Mouse (Mus musculus): Measurements from ENCODE around the gene Cdhr4.
A peak's percentile ranks its signal among the peaks of the same experiment; 100 is the strongest.
"Not testable (repeated sequence)": the region's sequence is repeated elsewhere in the genome, so short reads cannot be mapped to it uniquely, and the experiment has no call there.

The Cdhr4 gene

DNA sequence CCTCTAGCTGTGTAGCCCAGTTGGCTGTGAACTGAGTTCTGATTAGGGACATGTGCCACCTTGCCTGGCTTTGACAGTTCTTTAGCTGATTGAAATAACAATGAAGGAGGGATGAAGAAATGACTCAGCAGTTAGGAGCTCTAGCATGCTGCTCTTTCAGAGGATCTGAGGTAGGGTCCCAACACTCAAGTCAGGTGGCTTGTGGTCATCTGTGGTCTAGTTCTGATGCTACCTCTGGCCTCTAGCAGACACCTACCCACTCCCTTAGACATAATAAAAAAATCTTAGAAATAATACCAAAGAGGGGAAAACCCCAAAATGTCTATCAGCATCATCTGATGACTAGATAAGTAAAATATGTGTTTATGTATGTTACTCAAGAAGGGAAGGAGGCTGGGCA, 18.1 kb downstream of the Cdhr4 start:
- no peak for DNase-seq (ENCODE audit: extremely low spot score)

DNA sequence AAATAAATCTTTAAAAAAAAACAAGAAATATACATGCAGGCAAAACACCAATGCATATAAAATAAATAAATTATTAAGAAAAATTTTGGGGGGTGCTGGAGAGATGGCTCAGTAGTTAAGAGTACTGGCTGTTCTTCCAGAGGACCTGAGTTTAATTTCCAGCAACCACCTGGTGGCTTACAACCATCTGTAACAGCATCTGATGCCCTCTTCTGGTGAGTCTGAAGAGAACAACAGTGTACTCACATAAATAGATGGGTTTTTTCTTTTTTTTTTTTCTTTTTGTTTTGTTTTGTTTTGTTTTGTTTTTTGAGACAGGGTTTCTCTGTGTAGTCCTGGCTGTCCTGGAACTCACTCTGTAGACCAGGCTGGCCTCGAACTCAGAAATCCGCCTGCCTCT, 21.3 kb downstream of the Cdhr4 start:
- DNase-seq (ENCODE audit: extremely low spot score) = not testable (repeated sequence)

DNA sequence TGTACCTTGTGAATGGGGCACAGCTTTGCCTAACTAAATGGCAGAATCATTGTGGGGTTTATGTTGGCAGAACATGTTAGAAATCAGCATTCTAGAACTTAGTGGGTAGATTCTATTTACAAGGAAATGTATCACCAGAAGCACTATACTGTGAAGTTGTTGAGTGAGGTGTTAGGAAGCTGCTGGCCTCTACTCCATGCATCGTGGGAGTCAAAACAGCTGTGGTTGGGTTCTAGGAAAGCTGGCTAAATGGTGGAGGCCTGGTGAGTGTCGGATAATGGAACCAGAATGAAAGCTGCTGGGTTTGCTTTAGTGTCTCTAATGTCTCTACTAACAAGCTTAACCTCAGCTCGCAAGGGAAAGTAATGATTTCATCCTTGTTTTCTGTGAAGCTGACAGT, 24.8 kb downstream of the Cdhr4 start:
- no peak for DNase-seq (ENCODE audit: extremely low spot score)

DNA sequence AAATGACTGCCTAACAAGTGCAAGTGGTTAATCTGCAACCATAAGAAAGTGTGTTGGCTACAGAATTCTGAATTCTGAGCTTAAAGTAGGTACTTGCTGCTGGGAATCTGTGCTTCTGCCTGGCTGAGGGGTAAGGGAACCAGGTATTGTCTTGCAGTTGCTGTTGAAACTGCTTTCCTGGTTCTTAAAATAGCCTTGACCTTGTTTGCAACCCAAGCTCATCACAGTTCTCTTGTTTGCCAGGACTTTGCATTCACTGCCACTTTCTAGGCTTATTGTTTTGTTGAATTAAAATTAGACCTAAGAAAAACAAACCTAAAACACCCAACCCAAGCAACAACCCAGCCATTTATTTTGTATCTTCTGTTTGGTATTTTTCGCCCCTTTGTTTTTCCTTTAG, 28.4 kb downstream of the Cdhr4 start:
- no peak for DNase-seq (ENCODE audit: extremely low spot score)

DNA sequence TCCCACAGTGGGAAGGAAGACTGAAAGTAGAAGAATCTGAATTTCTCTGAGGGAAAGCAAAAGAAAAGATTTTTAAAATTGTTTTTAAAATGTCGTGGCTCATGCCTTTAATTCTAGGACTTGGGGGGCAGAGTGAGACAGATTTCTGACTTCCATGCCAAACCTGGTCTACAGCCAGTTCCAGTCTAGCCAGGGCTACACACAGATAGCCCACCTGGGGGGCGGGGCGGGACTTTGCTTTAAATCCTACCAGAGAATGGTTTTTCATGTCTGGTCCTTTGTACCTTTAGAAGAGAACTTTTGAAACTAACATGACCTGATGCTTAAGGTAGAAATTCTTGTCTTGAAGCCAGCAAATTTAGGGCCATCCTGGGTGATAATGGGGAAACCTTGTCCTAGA, 30.9 kb downstream of the Cdhr4 start:
- no peak for DNase-seq (ENCODE audit: extremely low spot score)

DNA sequence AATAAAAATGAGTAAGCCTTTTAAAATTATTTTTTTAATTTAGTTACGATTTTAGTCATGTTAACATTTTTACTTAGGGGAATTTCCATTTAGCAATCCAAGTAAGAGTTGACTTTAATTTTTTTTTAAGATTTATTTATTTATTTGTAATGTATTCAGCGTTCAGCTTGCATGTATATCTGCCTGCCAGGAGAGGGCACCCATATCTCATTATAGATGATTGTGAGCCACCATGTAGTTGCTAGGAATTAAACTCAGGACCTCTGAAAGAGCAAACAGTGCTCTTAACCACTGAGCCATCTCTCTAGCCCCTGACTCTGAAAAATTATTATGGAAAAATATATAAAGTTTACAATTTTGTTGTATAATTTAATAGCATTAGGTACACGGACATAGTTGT, 34.3 kb downstream of the Cdhr4 start:
- DNase-seq (ENCODE audit: extremely low spot score) = no peak

DNA sequence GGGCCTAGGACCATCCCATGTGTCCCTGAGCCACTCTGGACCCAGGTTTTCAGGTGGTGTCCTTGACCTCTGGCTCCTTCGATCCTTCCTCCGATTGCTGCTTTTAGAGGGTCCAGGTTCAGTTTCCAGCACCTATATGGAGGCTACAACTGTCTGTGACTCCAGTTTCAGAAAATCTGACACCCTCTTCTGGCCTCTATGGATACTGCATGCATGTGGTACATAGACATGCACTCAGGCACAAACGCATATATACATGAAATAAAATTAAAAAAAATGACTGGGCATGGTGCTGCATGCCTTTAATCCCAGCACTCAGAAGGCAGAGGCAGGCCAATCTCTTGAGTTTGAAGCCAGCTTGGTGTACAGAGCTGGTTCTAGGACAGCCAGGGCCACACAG, 35.6 kb downstream of the Cdhr4 start:
- no peak for DNase-seq (ENCODE audit: extremely low spot score)

DNA sequence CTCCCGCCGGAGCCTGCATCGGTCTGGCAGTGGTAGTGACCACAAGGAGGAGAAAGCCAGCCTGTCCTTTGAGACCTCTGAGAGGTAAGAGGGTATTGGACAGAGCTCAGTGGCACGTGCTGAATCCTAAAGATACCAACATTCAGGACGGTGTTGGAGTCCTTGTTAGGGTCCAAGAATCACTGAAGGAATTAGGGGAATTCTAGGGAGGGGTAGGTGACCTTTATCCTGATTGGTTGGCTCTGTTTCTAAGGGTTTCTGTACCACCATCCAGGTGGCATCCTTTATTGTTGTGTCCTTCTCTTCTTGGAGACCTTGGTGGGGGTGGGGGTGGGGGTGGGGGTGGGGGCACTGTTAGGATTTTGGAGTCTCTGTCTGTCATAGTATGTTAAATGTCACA, 39.8 kb downstream of the Cdhr4 start:
- DNase-seq (ENCODE audit: extremely low spot score) = no peak

DNA sequence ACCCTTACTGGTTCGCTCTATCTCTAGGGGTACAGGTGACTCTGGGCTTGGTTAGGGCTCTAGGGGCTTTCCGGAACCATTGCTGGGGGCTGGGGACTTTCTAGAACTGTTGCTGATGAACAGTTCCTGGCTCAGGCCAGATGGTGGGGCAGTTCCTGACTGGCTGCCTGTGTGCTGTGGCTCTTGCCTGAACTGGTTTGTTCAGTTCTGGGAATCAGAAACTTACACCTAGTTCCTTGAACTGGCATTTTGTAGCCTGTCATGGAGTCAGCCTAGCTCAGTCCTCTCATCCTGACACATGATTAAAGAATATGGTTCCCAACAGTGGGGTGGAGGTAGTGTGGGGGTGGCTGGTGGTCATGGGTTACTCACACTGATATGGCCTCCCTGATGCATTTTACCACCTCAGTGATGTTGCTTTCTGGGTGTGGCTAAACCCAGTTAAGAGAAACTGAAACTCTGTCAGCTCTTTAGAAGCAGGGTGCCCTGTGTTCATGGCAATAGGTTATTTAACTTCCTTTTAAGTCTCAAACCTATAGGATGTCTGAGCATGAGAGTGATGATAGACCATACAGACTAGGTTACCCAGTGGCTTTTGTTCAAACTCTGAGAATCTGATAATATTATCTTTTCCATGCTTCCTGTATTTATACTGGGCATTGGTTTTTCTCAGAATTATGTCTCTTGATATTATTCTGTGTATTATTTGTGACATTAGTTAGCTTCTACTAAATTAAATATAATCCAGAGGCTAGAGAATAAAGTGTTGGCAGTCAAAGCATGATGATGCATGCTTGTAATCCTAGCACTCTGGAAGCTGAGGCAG, 43.2 kb downstream of the Cdhr4 start:
- no peak for DNase-seq (ENCODE audit: extremely low spot score)

DNA sequence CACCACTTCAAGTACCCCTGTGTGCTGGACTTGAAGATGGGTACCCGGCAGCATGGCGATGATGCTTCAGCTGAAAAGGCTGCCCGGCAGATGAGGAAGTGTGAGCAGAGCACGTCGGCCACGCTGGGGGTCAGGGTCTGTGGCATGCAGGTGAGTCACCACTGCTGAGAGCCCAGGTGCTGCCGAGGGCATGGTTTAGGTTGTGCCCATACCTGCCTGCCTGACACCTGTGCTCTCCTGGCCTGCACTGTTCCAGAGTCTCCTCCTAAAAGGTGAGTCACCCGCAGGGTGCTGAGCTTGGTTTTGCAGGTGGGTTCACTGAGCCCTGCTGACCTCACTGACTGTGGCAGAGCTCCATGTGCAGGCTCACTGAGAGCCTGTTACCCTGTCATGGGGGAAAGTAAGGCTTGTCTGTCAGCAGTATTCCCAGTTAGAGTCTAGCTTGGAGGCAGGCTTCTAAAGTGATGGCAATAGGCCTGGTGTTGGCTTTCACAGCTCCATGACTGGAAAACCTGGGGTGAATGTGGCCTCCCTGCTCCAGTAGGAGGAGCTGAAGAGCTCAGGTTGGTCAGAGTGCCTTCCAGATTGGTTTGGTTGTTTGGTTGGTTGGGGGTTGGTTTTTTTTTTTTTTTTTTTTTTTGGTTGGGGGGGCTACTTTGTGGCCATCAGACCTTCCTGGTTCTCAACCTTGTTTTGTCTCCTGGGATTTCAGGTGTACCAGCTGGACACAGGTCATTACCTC, 52.6 kb downstream of the Cdhr4 start:
- no peak for DNase-seq (ENCODE audit: extremely low spot score)

DNA sequence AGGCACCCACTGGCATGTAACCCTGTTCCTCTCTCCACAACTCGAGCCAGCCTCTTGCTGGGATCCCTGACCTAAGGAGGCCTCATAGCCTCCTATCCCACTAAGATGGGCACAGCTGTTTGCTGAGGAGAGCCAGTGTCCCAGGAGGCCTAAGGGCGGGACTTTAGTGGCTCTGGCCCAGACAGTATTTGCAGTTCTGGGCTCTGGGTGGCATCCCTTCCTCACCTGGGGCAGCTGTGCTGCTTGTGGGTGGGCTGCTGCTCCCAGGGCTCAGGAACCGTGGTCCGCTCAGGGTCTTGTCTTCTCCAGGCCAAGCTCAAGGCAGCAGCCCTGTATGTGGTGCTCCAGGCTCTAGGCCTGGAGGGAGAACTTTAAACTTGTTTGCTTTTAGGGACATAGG, 54.3 kb downstream of the Cdhr4 start:
- no peak for DNase-seq (ENCODE audit: extremely low spot score)

DNA sequence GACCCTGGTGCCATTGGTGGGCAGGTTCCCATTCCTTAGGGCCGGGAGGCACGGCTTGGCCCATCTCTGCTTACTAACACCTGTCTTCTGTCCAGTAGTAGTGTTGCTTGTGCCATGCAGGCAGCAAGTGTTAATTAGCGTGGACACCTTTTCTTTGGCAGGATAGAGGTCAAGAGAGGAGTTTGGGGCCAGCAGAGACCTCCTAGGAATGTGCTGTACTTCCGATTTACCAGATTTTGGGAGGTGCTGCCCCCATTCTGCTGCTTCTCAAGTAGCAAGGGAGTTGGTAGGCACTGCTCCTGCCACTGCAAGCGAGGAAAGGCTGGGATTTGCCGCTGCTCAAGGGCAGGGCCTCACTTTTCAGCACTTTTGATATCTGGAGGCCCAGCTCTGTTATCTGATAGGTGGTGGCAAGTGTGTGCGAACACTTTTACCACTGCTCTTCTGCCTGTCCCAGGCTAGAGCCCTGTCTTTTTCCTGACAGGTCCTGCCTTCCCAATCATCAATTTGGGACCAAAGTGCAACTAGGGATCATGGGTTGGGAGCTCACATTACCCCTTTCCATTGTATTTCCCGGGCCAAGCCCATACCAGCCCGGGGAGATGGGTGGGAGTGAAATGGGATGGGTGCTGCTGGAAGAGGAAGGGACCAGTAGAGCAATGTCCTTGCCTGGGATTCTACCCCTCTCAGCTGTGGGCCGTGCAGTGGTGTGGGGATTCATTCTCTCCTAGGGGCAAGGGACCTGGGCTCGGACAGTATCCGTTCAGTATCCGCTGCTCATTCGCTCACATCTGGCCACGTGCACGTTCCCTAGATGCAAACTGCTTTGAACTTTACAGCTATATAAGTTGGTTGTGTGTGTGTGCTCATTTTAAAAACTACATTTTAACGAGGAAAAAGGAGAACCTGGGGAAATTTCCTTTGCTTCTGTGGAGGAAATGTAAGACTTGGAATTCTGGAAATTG, 55.6 kb downstream of the Cdhr4 start:
- no peak for DNase-seq (ENCODE audit: extremely low spot score)

DNA sequence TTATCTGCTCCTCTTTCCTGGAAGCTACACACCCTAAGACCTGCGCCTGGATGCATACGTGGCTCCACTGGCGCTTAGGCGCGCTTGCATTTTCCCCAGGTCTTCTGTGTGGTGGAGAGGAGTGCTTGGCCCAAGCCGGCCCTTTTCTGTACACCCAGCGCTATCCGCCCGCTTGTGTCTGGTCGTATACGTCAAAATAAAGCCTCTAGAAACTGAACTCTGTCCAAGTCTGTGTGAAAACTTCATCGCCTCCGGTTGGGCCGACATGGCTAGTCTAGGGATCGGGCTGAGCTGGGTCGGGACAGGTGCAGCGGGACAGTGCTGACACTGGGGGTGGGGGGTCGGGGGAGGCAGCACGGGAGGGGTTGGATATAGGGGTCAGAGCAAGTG, 56.3 kb downstream of the Cdhr4 start:
- DNase-seq (ENCODE audit: extremely low spot score) = no peak

DNA sequence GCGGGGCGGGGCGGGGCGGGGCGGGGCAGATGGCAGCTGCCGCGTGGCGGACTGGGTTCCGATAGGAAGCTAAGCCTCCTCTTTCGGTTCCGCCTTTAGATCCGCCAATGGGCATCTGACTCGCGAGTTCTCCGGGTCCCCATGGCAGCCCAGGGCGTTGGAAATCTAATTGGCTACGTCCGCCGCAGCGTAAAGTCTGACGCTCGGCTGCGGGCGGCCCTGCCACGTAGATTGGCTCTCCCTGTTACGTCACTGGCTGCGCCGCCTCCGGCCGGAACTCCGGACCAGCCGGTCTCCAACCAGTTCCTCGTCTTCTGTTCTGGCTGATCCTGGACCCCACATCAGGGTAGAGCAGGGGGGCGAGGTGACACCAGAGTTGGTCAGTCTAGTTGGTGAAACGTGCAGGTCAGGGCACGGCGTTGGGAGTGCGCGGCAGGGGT, 56.7 kb downstream of the Cdhr4 start, which contains the start of gene Gmppb:
Gene Gmppb, plus strand, starts transcription at position 227 of the 440 bp plus-strand sequence.
- DNase-seq (ENCODE audit: extremely low spot score) = peak; percentile 94
